Mouse (Mus musculus): ENCODE data around the gene Gm10358. TPM values are rescaled to one million over a fixed set of nuclear protein-coding genes. Genes with fewer than 3 reads are reported as not detected.
"Not testable (repeated sequence)": the region's sequence is repeated elsewhere in the genome, so short reads cannot be mapped to it uniquely, and the experiment has no call there.

Gene Gm10358
- under 1 TPM in 1 of 2 experiments, not detected in 1; 0.37 TPM for total RNA-seq (2021)

DNA sequence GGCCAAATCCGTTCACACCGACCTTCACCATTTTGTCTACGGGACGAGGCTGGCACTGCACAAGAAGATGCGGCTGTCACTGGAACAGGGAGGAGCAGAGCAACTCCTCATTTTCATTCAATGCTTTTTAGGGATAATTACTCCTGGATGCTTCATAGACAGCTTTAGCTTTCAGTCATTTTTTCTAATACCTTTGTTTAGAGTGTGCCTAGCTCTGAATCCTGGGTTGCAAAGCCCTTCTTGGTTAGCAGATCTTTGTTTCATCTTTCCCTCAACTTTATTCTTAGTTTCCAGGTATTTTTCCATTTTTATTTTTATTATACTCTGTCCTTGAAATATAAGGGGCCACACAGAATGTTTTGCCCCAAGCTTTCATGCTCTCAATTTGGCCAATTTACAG is at the start of gene Gm10358:
Gene Gm10358 (minus strand): TSS at position 101 of the 400 bp plus-strand sequence.
- intact Hi-C loops (cut with DNase I), result no loop called here
- DNase-seq (ENCODE audit: low spot score in 2 of 2), result no peak

GRCm38 (mm10) chr8:75448394-75448793 is 42.0 kb upstream of the Gm10358 start, which contains the start of gene Iqcm:
Gene Iqcm (plus strand): TSS chr8:75448694.
- no peak for DNase-seq (ENCODE audit: low spot score in 2 of 2)
- intact Hi-C loops (cut with DNase I), result no loop called here

- intact Hi-C loops (cut with DNase I); DNase-seq (ENCODE audit: low spot score in 2 of 2): not testable (repeated sequence)
Measured at GRCm38 (mm10) chr8:75415696-75416095, 9.3 kb upstream of the Gm10358 start.

- intact Hi-C loops (cut with DNase I), result no loop called here
- DNase-seq (ENCODE audit: low spot score in 2 of 2), result no peak
Measured at GRCm38 (mm10) chr8:75384770-75385290, 21.6 kb downstream of the Gm10358 start.

- intact Hi-C loops (cut with DNase I), result no loop called here
- no peak for DNase-seq (ENCODE audit: low spot score in 2 of 2)
Measured at GRCm38 (mm10) chr8:75375530-75376123, 30.8 kb downstream of the Gm10358 start.

- DNase-seq (ENCODE audit: low spot score in 2 of 2), result no peak
- intact Hi-C loops (cut with DNase I), result no loop called here
Measured at GRCm38 (mm10) chr8:75372006-75372405, 34.4 kb downstream of the Gm10358 start.

Other genes with a start within 250 kb of the Gm10358 start
- gene Rasd2, start 192.6 kb downstream of the Gm10358 start, total RNA-seq (2021), result 100 to 1,000 TPM in 1 of 2 experiments, 10 to 100 TPM in 1; 65.6 to 135 TPM
- under 1 TPM in 1 of 2 experiments, not detected in 1; 0.30 TPM for gene Iqcm, start 42.1 kb upstream of the Gm10358 start, total RNA-seq (2021)